Mouse (Mus musculus) embryo, embryonic 11.5 days (tissue): ENCODE results near the gene Pygo2.
A peak's percentile ranks its signal among the peaks of the same experiment; 100 is the strongest.

Experiments
- DNase-seq: peaks from one replicate; pipeline ENCODE4 v3.0.0-alpha.2; 2012; ENCODE audit warnings: low read depth, low spot score

The Pygo2 gene

GRCm38 (mm10) chr3:89430171-89431159, at the start of gene Pygo2:
Pygo2 (plus strand) TSS chr3:89430214.
- DNase-seq: peak; percentile 93

DNA sequence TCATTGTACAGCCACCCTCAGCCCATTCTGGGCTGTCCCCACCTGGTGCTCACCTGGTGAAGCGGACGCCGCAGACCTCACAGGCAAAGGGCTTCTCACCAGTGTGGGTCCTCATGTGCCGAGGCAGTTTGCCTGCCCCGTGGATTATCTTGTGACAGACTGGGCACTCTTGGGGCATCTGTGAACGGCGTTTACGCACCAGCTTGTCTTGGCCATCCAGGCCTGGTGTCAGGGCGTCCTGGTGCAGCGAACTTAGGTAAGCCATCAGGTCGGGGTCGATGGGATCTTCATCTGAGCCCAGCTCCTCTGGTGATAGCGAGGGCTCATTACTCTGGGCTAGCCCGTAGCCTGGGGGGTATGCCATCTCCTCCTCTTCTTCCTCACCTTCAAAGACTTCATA, 49.7 kb upstream of the Pygo2 start:
- DNase-seq: no peak

- no peak for DNase-seq
These were observed 49.3 kb upstream of the Pygo2 start for GRCm38 (mm10) chr3:89380711-89381110.

DNA sequence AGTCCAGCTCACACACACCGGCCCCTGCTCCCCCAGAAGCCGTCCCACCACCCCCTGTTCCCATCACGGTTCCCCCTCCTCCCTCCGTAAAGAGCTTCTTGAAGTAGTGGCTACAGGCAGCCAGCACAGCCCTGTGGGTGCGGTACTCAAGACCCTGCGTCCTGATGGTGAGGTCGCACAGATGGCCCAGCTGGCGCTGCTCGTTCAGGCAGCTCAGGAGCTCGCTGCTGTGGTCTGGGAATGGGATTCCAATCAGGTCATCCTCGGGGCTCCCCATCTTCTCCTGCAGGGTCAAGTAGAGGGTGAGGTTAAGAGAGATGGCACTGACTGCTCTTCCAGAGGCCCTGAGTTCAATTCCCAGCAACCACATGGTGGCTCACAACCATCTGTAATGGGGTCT, 48.8 kb upstream of the Pygo2 start:
- no peak for DNase-seq

DNA sequence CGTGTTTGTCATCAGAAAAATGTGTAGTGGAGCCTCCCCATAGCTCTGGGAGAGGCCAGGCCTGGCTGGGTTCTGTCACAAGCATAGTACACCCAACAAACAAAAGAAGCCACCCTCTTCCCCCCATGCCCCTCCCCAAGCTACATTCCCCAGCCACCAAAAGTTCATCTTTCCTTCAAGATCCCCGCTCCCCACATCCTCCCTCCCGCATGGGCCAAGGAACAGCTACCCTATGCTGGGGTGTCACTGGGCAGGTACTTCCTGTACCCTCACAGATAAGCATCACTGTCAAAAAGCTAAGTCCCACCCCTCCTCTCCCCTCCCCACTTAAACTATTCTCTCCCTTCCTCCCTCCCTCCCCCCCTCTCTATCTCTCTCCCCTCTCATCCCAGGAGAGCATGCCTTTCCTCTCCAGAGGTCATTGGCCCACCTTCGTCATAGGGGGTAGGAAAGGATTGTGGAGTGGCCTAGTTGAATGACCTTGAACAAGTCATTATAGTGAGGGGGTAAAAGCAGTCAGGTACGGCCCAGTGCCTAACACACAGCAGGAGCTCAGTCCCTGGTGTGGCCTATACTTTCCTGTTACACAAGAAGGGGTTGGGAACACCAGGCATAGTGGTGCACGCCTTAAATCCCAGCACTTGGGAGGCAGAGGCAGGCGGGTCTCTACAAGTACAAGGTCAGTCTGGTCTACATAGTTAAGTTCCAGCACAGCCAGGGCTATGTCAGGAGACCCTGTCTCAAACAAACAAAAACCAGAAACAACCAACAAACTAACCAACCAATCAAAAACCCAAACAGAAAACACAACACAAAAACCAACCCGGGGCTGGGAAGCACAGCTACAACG, 47.8 kb upstream of the Pygo2 start:
- DNase-seq: no peak

GRCm38 (mm10) chr3:89382950-89383349, 47.1 kb upstream of the Pygo2 start:
- DNase-seq: no peak

- no peak for DNase-seq
These were observed 46.3 kb upstream of the Pygo2 start for GRCm38 (mm10) chr3:89383651-89384255.

DNA sequence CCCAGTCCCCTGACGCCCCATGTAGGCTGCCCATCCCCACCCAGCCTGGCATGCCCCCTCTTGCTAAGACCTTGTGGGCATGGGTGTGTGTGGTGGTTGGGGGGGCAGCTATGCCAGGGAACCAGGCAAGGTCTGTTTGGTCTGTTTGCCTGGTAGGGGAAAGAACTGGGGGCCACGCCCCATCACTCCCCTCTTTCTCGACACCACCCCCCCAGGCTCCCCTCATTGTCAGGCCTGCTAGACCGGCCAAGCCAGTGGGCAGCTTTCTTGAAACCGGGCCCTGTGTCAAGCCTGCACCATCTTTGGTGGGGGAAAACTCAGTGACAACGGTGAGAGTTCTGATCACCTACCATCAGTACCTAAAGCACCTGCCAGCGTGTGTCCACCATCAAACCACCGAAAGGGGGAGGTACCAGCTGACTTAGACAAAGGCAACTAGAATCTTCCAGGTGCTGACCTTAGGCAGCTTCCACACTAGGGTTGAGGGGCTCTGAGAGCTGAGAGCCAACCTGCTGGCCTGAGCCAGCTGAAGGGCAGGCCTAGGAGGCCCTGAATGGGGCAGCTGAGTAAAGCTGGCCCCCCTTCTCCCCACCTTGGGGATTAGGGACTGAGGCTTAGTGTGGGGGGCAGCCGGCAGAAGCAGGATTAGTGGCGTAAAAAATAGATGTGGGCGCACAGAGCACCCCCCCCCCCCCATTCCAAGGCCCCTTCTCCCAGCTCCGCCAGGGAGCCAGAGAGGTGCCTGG, 45.5 kb upstream of the Pygo2 start:
- DNase-seq: no peak

GRCm38 (mm10) chr3:89385451-89385850, 44.6 kb upstream of the Pygo2 start:
- no peak for DNase-seq

GRCm38 (mm10) chr3:89386438-89387420, 43.3 kb upstream of the Pygo2 start:
- no peak for DNase-seq

DNA sequence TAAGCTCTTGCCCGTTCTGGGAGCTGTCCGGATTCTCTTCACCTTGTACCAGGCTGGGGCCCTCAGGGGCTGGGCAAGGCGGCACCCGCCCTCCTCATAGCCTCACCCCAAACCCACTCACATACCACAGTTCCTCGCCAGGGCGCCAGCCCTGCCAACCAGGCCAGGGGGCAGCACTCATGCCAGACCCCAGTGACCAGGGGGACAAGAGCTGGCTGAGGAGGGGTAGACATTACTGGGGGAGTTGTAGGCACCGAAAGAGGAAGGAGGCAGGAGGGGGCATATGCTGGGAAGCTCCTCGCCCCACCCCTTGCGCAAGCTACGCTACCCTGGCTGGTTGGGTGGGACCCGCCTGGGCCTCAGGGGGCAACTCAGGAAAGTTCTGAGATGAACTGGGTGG, 42.4 kb upstream of the Pygo2 start:
- no peak for DNase-seq

- no peak for DNase-seq
These were observed 41.7 kb upstream of the Pygo2 start for GRCm38 (mm10) chr3:89388134-89388881.

- peak; percentile 17 for DNase-seq
These were observed 40.9 kb upstream of the Pygo2 start for GRCm38 (mm10) chr3:89388901-89389740.

GRCm38 (mm10) chr3:89390111-89390515, 39.9 kb upstream of the Pygo2 start:
- DNase-seq: no peak

DNA sequence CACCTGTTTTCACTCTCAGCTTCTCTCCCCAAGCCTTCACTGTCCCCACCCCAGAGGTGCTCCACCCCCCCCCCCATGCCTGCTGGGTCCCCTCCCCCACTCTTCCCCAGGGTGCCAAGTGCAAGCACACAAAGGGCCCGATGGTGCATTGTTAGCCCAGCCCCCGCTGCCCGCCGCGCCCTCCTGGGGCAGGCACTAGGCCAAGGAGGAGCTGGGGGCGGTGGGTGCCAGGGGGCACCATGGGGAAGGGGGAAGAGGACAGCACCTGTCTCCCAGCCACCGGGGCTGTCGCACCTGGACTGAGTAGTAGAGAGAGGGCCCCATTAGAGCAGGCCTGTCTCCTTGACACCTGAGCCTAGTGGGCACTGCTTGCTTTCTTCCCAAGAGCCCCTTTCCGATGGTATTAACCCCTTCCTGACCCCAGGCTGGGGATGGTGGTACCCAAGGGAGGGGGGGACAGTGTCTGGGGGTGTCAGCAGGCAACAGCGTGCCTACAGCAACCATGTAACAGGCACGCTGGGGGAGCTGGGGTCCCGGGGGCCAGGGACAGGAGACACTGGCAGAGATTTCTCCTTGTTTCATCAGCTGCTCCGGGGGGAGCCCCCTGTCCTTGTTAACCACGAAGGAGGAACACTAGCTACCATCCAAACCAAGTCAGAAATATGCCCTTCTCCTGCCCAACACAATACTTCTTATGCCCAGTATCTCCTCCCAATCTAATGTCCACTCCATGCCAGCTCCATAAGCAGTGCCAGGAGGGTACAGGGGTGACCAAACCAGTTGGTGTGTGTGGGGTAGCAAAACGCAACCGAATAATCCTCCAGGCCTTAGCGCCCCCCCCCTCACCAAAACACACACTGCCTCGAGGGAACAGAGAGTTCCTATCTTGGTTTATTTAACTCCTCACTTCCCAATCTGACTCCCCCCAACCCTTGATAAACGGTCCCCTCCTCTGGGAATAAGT, 39.0 kb upstream of the Pygo2 start:
- DNase-seq: no peak

- DNase-seq: peak; percentile 7
These were observed 38.1 kb upstream of the Pygo2 start for GRCm38 (mm10) chr3:89391663-89392511.
